Mouse (Mus musculus): ENCODE results near the gene Ccdc7a.

Ccdc7a gene

GRCm38 (mm10) chr8:128686429-128686990 lies 378.8 kb downstream of the Ccdc7a start:
- no peak for DNase-seq (ENCODE audit: low spot score in 2 of 2)

- DNase-seq (ENCODE audit: low spot score in 2 of 2) = peak; percentile 67 to 73
Measured at GRCm38 (mm10) chr8:128685507-128686428, 379.5 kb downstream of the Ccdc7a start, which contains the start of gene Itgb1. TSS of gene Itgb1 (plus strand) at chr8:128685654.

- DNase-seq (ENCODE audit: low spot score in 2 of 2) = peak; percentile 48 to 53
Measured at GRCm38 (mm10) chr8:128684609-128685506, 380.5 kb downstream of the Ccdc7a start.

All from spleen, postnatal 14 days (tissue).